Mouse (Mus musculus): ENCODE measurements around the gene Palm3.

- TF ChIP-seq CTCF (conservative IDR thresholded peaks at IDR 0.05; ENCODE audit: insufficient read depth, insufficient read length, low read depth, low read length) (peak; percentile 59), POLR2A (IDR thresholded peaks at IDR 0.05; ENCODE audit: low read depth, low read length) (no peak)
Observed at GRCm38 (mm10) chr8:84010625-84011611, 10.4 kb upstream of the Palm3 start.

All from kidney, adult 2 months (tissue).